Mouse (Mus musculus): ENCODE results near the gene Plekhh3.

Plekhh3 gene

DNA sequence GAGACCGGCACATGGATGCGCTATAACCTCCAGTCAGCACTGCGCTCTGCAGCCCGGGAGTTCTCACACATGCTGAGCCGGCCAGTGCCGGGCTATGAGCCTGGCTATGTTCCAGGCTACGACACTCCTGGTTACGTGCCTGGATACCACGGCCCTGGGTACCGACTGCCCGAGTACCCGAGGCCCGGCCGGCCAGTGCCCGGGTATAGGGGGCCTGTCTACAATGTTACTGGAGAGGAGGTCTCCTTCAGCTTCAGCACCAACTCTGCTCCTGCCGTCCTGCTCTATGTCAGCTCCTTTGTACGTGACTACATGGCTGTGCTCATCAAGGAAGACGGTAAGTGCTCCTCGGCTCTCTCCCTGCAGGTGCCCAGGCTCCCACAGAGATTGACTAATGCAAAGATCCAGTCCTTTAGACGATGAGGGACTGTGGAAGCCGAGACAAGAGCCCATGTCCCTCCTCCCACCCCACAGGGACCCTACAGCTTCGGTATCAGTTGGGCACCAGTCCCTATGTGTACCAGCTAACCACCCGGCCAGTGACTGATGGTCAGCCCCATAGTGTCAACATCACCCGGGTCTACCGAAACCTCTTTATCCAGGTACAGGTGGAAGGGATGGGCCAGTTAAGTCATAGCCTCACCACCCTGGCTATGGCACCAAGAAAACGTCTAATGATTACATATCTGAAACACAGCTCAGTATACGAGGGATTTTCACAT, 15.5 kb upstream of the Plekhh3 start:
- no peak for DNase-seq (ENCODE audit: low read depth, low spot score)

GRCm38 (mm10) chr11:101185441-101185840, 14.3 kb upstream of the Plekhh3 start:
- DNase-seq (ENCODE audit: low read depth, low spot score), result no peak

DNA sequence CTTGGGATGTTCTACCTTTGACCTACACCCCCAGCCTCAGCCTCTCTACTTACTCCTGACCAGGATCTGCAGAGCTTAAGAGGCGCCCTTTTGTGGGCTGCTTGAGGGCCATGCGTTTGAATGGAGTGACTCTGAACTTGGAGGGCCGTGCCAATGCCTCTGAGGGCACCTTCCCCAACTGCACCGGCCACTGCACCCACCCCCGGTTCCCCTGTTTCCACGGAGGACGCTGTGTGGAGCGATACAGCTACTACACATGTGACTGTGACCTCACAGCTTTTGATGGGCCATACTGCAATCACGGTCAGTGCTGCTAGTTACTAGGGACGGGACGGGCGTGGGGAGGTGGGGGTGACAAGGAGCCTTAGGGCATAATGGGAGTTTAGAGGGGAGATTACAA, 13.8 kb upstream of the Plekhh3 start:
- no peak for DNase-seq (ENCODE audit: low read depth, low spot score)

DNA sequence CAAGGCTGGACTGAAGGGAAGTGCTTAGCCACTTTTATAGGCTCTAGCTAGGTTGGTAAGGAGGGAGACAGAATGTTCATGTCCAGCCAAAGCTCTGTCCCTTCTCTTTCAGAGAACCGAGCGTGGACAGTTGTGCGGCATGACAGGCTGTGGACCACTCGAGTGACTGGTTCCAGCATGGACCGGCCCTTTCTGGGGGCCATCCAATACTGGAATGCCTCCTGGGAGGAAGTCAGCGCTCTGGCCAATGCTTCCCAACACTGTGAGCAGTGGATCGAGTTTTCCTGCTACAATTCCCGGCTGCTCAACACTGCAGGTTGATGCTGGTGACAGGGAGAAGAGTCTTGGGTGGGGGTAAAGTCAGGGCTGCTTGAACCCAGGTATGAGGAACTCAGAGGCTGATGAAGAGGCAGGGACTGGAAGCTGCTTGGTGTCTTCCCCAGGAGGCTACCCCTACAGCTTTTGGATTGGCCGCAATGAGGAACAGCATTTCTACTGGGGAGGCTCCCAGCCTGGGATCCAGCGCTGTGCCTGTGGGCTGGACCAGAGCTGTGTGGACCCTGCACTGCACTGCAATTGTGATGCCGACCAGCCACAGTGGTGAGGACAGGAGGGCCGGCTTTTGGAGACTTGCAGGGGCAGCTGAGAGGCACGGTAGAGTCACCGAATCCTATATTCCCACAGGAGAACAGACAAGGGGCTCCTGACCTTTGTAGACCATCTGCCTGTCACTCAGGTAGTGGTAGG, 11.8 kb upstream of the Plekhh3 start:
- no peak for DNase-seq (ENCODE audit: low read depth, low spot score)

- DNase-seq (ENCODE audit: low read depth, low spot score), result no peak
These were observed 10.8 kb upstream of the Plekhh3 start for GRCm38 (mm10) chr11:101181961-101182360.

DNA sequence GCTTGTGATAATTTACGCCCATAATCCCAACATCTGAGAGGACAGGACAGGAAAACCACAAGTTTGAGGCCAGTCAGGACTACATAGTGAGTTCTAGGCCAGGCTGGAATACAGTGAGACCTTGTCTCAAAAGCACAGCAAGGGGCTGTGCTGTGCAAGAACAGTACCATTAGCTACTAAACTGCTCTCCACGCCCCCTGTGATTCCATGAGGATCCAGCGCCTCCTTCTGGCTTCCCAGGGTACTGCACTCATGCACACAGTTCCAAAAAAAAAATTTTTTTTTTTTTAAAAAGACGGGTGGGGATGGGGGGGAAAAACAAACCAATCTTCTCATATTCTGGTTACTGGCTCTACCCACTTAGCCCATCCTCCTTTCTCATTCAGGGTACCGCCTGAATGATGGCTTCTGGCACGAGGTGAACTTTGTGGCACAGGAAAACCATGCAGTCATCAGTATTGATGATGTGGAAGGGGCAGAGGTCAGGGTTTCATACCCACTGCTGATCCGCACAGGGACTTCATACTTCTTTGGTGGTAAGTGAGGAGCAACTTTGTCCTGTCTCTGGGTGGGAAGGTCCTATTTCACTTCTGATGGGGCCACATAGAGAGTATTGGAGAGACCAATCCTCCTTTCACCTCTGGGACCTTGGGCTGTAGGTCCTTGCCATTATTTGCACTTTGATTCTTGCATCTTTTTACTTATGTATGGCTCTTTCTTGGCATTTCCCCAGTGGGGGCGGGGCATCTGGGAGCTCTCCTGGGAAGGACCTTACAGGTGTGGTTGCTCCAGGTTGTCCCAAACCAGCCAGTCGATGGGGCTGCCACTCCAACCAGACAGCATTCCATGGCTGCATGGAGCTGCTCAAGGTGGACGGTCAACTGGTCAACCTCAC, 9.9 kb upstream of the Plekhh3 start:
- peak; percentile 86 for DNase-seq (ENCODE audit: low read depth, low spot score)

GRCm38 (mm10) chr11:101180261-101180660, 9.1 kb upstream of the Plekhh3 start:
- no peak for DNase-seq (ENCODE audit: low read depth, low spot score)

GRCm38 (mm10) chr11:101179306-101179705, 8.2 kb upstream of the Plekhh3 start:
- no peak for DNase-seq (ENCODE audit: low read depth, low spot score)

- no peak for DNase-seq (ENCODE audit: low read depth, low spot score)
These were observed 7.2 kb upstream of the Plekhh3 start for GRCm38 (mm10) chr11:101178061-101179058.

DNA sequence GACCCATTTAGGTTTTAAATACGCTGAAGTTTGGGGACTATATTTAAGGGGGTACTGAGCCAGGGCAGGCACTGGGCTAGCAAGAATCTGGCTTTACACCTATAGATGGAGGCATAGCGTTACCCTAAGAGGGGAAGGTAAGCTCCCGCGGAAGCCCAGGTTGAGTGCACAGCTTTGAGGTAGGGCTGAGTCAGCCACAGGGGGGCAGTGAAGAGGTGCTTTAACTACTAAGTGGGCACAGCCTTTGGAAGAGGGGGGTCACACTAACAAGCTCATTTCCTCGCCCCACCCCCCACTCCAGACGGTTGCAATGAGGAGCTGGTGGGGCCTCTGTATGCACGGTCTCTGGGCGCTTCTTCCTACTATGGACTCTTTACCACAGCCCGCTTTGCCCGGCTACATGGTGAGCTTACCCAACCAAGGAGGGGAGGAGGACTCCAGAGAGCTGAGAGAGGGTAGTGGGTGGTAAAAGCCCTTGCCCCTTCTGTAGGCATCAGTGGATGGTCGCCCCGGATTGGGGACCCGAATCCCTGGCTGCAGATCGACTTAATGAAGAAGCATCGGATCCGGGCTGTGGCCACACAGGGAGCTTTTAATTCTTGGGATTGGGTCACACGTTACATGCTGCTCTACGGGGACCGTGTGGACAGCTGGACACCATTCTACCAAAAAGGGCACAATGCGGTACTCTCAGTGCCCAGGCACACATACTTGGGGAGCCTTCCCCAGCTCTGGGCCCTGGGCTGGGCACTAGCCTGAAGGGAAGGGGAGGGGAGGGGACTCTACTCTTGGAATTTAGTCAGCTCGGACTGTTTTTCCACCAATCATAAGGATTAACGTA, 6.0 kb upstream of the Plekhh3 start:
- peak; percentile 39 for DNase-seq (ENCODE audit: low read depth, low spot score)

DNA sequence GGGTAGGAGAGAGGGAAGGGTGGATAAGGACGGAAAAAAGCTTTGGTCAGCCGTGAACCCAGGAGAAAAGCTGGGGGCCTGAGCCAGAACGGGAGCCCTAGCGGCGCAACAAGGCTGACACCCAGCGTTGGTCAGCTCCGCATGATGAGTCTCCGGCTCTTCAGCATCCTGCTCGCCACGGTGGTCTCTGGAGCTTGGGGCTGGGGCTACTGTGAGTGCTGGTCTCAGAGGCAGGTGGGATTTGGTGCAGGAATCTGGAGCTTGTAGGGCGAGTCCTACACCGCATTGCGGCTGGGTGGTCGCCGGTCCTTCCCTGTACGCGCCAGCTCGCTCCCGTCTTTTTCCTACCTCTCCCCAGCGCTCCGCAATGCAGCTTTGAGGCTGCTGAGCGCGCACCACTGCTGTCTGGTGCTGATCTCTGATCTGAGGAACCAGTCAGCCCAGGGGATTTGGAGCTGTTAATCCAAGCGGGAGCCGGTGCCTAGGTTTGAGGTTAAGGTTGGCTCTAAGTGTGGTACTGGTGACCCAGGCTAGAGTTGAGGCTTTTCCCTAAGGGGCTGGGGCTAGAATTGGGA, 5.1 kb upstream of the Plekhh3 start:
- peak; percentile 41 for DNase-seq (ENCODE audit: low read depth, low spot score)

DNA sequence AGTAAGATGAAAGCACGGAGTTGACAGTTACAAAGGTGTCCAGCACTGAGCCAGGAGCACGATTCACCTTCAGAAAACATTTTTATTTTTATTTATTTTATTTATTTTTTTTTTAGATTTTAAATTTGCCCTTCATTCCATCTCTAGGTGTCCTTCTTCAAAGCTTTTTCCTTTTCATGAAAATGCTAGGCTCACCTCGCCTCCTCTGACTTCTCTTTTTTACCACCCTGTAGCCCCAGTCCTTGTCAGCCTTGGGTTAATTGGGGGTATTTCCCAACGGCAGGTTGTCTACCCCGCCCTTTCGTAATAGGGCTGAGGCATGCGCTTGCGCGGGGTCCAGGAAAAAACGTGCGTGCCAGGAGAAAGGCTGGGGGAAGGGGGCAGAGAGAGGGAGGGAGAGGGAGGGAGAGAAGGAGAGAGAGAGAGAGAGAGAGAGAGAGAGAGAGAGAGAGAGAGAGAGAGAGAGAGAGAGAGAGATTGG, 4.5 kb upstream of the Plekhh3 start:
- no peak for DNase-seq (ENCODE audit: low read depth, low spot score)

DNA sequence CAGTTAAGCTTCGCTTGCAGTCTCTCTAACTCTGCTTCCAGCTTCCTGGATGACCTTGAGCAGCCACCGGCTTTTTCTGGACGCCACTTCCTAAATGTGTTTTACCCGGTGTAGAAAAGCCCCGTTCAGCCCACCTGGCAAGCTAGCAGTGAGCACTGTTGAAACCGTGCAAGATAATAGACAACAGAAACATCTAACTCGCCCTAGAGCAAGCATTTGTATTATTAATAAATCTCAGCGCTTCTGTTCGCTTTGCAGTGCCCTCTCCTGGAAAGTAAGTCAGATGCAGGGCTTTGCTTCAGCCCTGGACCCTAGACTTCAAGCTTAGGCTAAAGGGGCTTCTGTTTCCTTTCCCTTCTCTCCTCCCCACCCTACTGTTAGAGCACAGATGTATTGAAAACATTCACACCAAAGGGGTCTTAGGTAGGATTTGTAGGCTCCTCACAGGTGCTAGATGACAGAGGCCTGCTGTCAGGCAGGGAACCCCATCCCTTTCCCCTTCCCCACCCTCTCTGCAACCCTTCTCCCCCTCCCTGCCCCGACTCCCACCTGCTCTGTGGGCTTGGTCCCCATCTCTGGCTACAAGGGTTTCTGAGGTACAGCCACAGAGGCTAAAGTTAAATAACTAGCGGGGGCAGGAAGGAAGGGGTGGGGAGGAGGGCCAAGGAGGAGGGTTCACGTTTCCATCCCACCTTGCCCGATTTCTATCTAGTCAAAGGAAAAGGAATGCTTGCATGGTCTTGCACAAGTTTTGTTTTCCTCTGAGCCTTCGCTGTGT, 3.9 kb upstream of the Plekhh3 start, which contains the start of gene Ccr10:
Ccr10 (minus strand) TSS at position 593 of the 778 bp plus-strand sequence.
- peak; percentile 45 for DNase-seq (ENCODE audit: low read depth, low spot score)

DNA sequence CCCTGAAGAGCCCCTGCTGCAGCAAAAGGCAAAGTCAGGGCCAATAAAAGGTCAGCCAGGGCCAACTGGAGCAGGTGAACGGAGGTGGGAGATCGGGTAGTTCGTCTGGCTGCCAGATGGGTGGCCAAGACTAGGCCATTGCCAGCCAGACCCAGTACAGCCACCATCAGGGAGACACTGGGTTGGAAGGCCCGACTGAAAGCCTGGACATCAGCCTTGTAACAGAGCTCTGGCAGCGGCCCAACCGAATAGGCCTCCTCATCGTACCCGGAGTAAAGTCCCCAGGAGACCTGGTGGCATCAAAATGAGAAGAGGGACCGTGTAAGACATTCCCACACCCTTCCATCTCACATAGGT, 3.2 kb upstream of the Plekhh3 start:
- DNase-seq (ENCODE audit: low read depth, low spot score), result no peak

DNA sequence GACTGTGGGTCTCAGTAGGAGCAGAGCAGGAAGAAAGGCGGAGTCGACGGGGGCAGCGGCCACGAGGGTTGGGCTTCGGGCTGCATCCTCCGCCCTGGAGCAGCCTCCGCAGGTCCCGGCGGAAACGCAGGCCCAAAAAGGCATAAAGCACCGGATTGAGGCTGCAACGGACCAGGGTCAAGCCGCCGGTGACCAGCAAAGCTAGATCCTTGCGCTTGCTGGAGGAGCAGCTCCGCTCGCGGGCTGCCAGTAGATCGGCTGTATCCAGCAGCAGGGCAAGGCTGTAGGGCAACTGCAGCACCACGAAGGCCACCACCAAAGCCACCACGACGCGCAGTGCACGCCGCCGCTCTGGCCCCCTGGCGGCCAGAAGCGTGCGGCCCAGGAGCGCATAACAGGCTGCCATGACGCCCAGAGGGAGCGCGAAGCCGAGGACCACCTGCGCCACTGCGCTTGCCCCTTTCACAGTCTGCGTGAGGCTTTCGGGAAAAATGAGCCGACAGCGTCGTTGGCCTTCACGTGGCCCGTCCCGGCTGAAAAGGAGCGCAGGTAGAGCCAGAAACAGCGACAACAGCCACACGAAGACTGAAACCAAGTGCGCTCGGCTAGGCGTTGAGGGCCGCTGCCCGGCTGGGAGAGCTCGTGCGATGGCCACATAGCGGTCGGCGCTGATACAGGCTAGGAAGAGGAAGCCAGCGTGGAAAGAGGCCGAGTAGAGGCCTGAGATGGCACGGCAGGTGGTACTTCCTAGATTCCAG, 2.7 kb upstream of the Plekhh3 start:
- peak; percentile 39 for DNase-seq (ENCODE audit: low read depth, low spot score)

DNA sequence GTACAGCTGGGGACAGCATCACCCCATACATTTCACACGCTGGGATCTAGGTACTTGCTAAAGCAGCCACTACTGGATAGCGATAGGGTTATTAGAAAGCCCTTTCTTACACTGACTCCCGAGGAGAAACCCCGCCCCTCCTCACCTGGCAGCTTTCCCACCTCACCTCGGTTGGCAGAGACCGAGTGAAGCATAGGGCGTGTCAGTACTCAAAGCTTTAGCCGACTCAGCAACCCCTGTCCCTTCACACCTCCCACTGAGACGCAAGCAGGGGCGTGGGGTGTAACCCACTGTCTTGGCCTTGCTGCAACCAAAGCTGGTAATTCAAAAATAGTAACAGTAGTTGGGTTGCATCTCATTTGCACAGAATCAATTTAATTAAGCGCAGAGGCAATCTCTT, 2.0 kb upstream of the Plekhh3 start:
- DNase-seq (ENCODE audit: low read depth, low spot score), result peak; percentile 22

GRCm38 (mm10) chr11:101172434-101172815, 1.3 kb upstream of the Plekhh3 start:
- peak; percentile 64 for DNase-seq (ENCODE audit: low read depth, low spot score)

Measured in 3T3-L1 (cell line).